Comparison of ENCODE assay signal across 20 mouse cellular contexts in genomic region chr17:51382552-51382951, GRCm38 (mm10).
DNase-seq lines count a peak whose midpoint lies in the region; ATAC-seq and TF ChIP-seq lines count a peak whose summit lies in the region.
"Had no signal": no experiment of that assay in that cellular context is flagged by ENCODE, and none has a peak within 500 bp of the region (broad histone marks: within the 10 kb centered on the region; RNA-seq: fewer than 3 reads in every experiment).

No protein-coding gene starts in this region.

- no peaks in the 10 kb centered on the region for H3K4me1 ChIP-seq in liver, adult 2 months (ENCODE audit: control insufficient read depth, insufficient read depth, low read length)
- H3K4me1 ChIP-seq in liver, postnatal 0 days (ENCODE audit: insufficient read depth), result no peaks in the 10 kb centered on the region
- peaks cover 5% of the 10 kb centered on the region for H3K4me1 ChIP-seq in bone marrow macrophage, adult 2 months (ENCODE audit: control insufficient read depth, insufficient read depth, low read length)
- H3K4me1 ChIP-seq: heart, embryonic 10.5 days; hindbrain, embryonic 15.5 days; limb, embryonic 15.5 days; neural tube, embryonic 15.5 days had no signal

- no peak overlapping the region for H3K4me2 ChIP-seq in liver, postnatal 0 days (ENCODE audit: low read depth, low read length)
- H3K4me2 ChIP-seq: hindbrain, embryonic 15.5 days; limb, embryonic 15.5 days; neural tube, embryonic 15.5 days had no signal

- H3K4me3 ChIP-seq in liver, adult 2 months (ENCODE audit: insufficient read depth, low read depth, low read length), result no peak overlapping the region
- H3K4me3 ChIP-seq in liver, postnatal 0 days (ENCODE audit: low read depth, low read length), result no peak overlapping the region
- no peak overlapping the region for H3K4me3 ChIP-seq in bone marrow macrophage, adult 2 months (ENCODE audit: insufficient read depth, low read length)
- H3K4me3 ChIP-seq: erythroblast, embryonic 14.5 days; heart, embryonic 10.5 days; hindbrain, embryonic 15.5 days; limb, embryonic 15.5 days; neural tube, embryonic 15.5 days had no signal

- H3K9ac ChIP-seq in liver, adult 2 months (ENCODE audit: low read depth, low read length), result no peak overlapping the region
- no peak overlapping the region for H3K9ac ChIP-seq in liver, postnatal 0 days (replicated peaks)
- H3K9ac ChIP-seq: hindbrain, embryonic 15.5 days; limb, embryonic 15.5 days; neural tube, embryonic 15.5 days had no signal

- no peaks in the 10 kb centered on the region for H3K79me2 ChIP-seq in liver, adult 2 months (ENCODE audit: control insufficient read depth, insufficient read depth, low read length)

- no peak for TF ChIP-seq POLR2A in liver, adult 2 months (IDR thresholded peaks at IDR 0.05; ENCODE audit: extremely low read depth, insufficient read depth, low read length)
- TF ChIP-seq POLR2A in bone marrow macrophage, adult 2 months (IDR thresholded peaks at IDR 0.05; ENCODE audit: borderline replicate concordance, low read depth, low read length), result no peak

- intact Hi-C loops in heart, postnatal 10 days (cut with DNase I), result no loop called here

- no peak for TF ChIP-seq CTCF in liver, adult 2 months (IDR thresholded peaks at IDR 0.05; ENCODE audit: low read depth, low read length)
- no peak for TF ChIP-seq CTCF in liver, postnatal 0 days (IDR thresholded peaks at IDR 0.05; ENCODE audit: low read depth)
- no peak for TF ChIP-seq CTCF in bone marrow macrophage, adult 2 months (IDR thresholded peaks at IDR 0.05; ENCODE audit: low read depth, low read length)

- no peaks in the 10 kb centered on the region for H3K27me3 ChIP-seq in liver, adult 2 months (ENCODE audit: control insufficient read depth, insufficient read depth, low read length)
- H3K27me3 ChIP-seq in liver, postnatal 0 days (ENCODE audit: insufficient read depth, low read length), result no peaks in the 10 kb centered on the region
- H3K27me3 ChIP-seq: hindbrain, embryonic 15.5 days; limb, embryonic 15.5 days; neural tube, embryonic 15.5 days had no signal

- no peaks in the 10 kb centered on the region for H3K9me3 ChIP-seq in liver, postnatal 0 days (ENCODE audit: low read length)
- H3K9me3 ChIP-seq: heart, embryonic 10.5 days; hindbrain, embryonic 15.5 days; limb, embryonic 15.5 days; neural tube, embryonic 15.5 days had no signal

- H3K27ac ChIP-seq in liver, adult 2 months (replicated peaks; ENCODE audit: insufficient read depth, low read depth, low read length), result no peak overlapping the region
- H3K27ac ChIP-seq in liver, postnatal 0 days (ENCODE audit: low read depth), result no peak overlapping the region
- peak overlapping the region; percentile 34 for H3K27ac ChIP-seq in bone marrow macrophage, adult 2 months (ENCODE audit: insufficient read depth, low read depth, low read length)
- H3K27ac ChIP-seq: heart, embryonic 10.5 days; hindbrain, embryonic 15.5 days; limb, embryonic 15.5 days; neural tube, embryonic 15.5 days had no signal

- DNase-seq in liver, adult 2 months (ENCODE audit: extremely low read depth, low read depth, low spot score), result peak; percentile 7
- no peak for DNase-seq in liver, postnatal 0 days
- peak; percentile 45 for DNase-seq in CD4-positive, CD25-positive, alpha-beta regulatory T cell, adult 2 months (ENCODE audit: low read depth, low spot score)
- DNase-seq in heart, postnatal 10 days, result no peak
- no peak for DNase-seq in right cerebral cortex, adult 2 months (ENCODE audit: low spot score in 2 of 2)
- DNase-seq in spleen, postnatal 14 days (ENCODE audit: low spot score in 2 of 2), result no peak
- DNase-seq: cerebellum, postnatal 25 days; gastrocnemius, postnatal 36 days; kidney, adult 18-20 months; kidney, postnatal 4 days; lung, postnatal 10 days; thymus, adult 18-20 months had no signal

- no peak for TF ChIP-seq EP300 in liver, postnatal 0 days (IDR thresholded peaks at IDR 0.05; ENCODE audit: low read depth)

- no peak for ATAC-seq in liver, postnatal 0 days
- ATAC-seq in megakaryocyte progenitor cell, adult 5-6 weeks (replicated peaks; ENCODE audit: poor library complexity), result peak; percentile 93
- ATAC-seq: forebrain, embryonic 14.5 days had no signal

- H3K36me3 ChIP-seq in liver, adult 2 months (ENCODE audit: control insufficient read depth, insufficient read depth, low read length), result no peaks in the 10 kb centered on the region
- H3K36me3 ChIP-seq in liver, postnatal 0 days (replicated peaks; ENCODE audit: insufficient read depth, low read length), result no peaks in the 10 kb centered on the region
- H3K36me3 ChIP-seq: heart, embryonic 10.5 days; hindbrain, embryonic 15.5 days; limb, embryonic 15.5 days; neural tube, embryonic 15.5 days had no signal

- WGBS in liver, adult 2 months, result 74% methylated on average over 6 of the region's 6 CpGs
- WGBS in liver, postnatal 0 days (ENCODE audit: insufficient replicate concordance), result 54% methylated on average over 6 of the region's 6 CpGs

Comparison
In these comparisons a context has a peak if more than half of its experiments do, and no peak if none do; other contexts are left out.
1. DNase-seq: peak in liver, adult 2 months (single experiment) and CD4-positive, CD25-positive, alpha-beta regulatory T cell, adult 2 months (single experiment); none in liver, postnatal 0 days (single experiment), heart, postnatal 10 days (0 of 2), right cerebral cortex, adult 2 months (0 of 2) and spleen, postnatal 14 days (0 of 2).